Mouse (Mus musculus) gastrocnemius, postnatal 4 days (tissue): ENCODE data around the gene Gpr173. TPM values are rescaled to one million over a fixed set of nuclear protein-coding genes. Genes with fewer than 3 reads are reported as not detected.

ENCODE experiments used
- DNase-seq, 2 experiments: peaks; one replicate each; pipeline ENCODE4 v3.0.0; 2021 to 2022; ENCODE audit warnings: low spot score in 2 of 2, mixed read lengths in 2 of 2
- total RNA-seq, 2 experiments: library from RNA; stranded (reverse); gene quantifications; 2 replicates each; pipeline ENCODE4 v1.2.3; 2021

The Gpr173 gene
- total RNA-seq, 2 experiments from 2014 or later, result 4.8 to 5.2 TPM

GRCm38 (mm10) chrX:152306224-152306623, 62.3 kb downstream of the Gpr173 start:
- no peak for DNase-seq

Other genes with a start within 250 kb of the Gpr173 start
- 10 to 100 TPM; 18.0 to 18.9 TPM for gene Iqsec2, start 224.4 kb downstream of the Gpr173 start, total RNA-seq
- 10 to 100 TPM; 33.8 to 49.2 TPM for gene Kdm5c, start 135.7 kb downstream of the Gpr173 start, total RNA-seq
- 1 to 10 TPM; 4.5 to 5.0 TPM for gene Kantr, start 41.2 kb downstream of the Gpr173 start, total RNA-seq
- 10 to 100 TPM; 17.2 to 19.9 TPM for gene Tspyl2, start 26.3 kb downstream of the Gpr173 start, total RNA-seq
- gene Cldn34a, start 194.6 kb upstream of the Gpr173 start, total RNA-seq, result not detected